Mouse (Mus musculus): ENCODE measurements at regions not wholly inside any gene's neighbourhood (a gene's known extent, or its start where the extent isn't known, plus 50 kb on each side); places are given as distances from the start of the nearest gene placed in this dataset.

DNA sequence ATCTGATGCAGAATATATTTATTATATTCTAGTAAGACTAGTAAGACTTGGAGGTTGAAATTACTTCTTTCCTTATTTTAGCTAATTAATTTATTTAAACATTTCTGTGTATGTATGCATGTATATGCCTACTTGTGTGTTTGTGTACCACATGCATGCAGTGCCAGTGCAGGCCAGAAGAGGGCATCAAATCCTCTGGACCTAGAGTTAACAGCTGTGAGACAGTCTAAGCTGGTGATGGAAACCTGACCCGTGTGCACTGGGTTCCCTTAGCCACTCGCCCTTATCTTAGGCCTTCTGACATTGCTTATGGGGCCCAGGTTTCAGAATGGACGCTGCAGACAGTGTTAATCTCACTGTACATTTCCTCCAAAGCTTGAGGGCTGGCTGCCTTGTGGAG, 302.2 kb downstream of the Lyplal1 start:
- H3K9me3 ChIP-seq (replicated peaks; ENCODE audit: control insufficient read depth, insufficient read depth, low read length, poor library complexity, severe bottlenecking), result no peaks in the 10 kb centered on the region; the same call in 1 of the 2 replicates
- TF ChIP-seq EP300 (IDR thresholded peaks at IDR 0.05; ENCODE audit: insufficient read depth, low read depth, low read length) (no peak), POLR2A (IDR thresholded peaks at IDR 0.05; ENCODE audit: insufficient read depth, low read length) (no peak), CTCF (IDR thresholded peaks at IDR 0.05; ENCODE audit: low read depth, low read length) (no peak)
- no peak overlapping the region for H3K27ac ChIP-seq (ENCODE audit: insufficient read depth, low read length)
- H3K4me3 ChIP-seq (ENCODE audit: low read depth, low read length), result no peak overlapping the region
- no peaks in the 10 kb centered on the region for H3K36me3 ChIP-seq (ENCODE audit: control insufficient read depth, insufficient read depth, low read length, poor library complexity, severe bottlenecking)
- no peaks in the 10 kb centered on the region for H3K27me3 ChIP-seq (ENCODE audit: control insufficient read depth, insufficient read depth, low read length, poor library complexity, severe bottlenecking)
- no peaks in the 10 kb centered on the region for H3K4me1 ChIP-seq (ENCODE audit: control insufficient read depth, insufficient read depth, low read length)
- H3K9ac ChIP-seq (ENCODE audit: low read depth, poor library complexity, severe bottlenecking), result no peak overlapping the region

DNA sequence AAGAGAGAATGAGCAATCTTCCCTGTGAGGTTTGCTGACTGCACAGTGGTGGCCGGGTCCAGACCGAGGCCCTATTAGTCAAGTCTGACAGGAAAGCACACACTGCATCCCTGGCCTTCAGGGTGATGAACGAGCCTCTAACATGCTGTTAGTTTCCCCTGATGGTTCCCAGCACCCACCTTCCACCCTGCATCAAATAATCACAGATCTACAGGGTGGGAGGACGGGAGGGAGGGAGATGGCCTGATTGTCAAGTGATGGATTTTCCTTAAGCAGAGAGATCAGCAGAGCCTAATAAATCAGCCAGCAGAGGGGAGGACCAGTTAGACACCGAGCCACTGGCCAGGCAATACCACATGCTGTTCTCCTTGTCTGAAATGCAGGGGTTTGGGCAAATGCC, 298.1 kb downstream of the Lyplal1 start:
- no peak for TF ChIP-seq CTCF (IDR thresholded peaks at IDR 0.05; ENCODE audit: low read depth, low read length)
- Histone ChIP-seq H3K4me3 (ENCODE audit: low read depth, low read length) (no peak overlapping the region), H3K27ac (ENCODE audit: insufficient read depth, low read length) (no peak overlapping the region), H3K36me3 (ENCODE audit: control insufficient read depth, insufficient read depth, low read length, poor library complexity, severe bottlenecking) (no peaks in the 10 kb centered on the region), H3K4me1 (ENCODE audit: control insufficient read depth, insufficient read depth, low read length) (no peaks in the 10 kb centered on the region), H3K9me3 (replicated peaks; ENCODE audit: control insufficient read depth, insufficient read depth, low read length, poor library complexity, severe bottlenecking) (no peaks in the 10 kb centered on the region), H3K27me3 (ENCODE audit: control insufficient read depth, insufficient read depth, low read length, poor library complexity, severe bottlenecking) (no peaks in the 10 kb centered on the region), H3K9ac (ENCODE audit: low read depth, poor library complexity, severe bottlenecking) (no peak overlapping the region)

DNA sequence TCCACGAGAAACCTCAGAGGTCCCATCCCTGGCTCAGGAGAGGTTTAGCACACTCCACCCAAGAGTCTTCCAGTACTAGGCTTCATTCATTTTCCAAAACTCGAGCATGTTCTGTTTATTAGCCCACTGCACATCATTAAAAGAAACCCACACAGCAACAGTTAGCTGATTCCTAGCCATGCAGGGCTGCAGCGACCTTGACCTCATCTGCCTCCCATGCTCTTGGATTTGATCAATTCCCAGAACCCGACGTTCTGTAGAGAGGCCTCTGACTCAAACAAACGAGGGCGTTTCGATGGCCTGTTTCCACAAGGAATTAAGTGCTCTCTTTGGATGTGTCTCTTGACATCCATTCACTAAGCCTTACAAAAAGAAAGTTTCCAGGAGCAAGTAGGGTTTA, 294.9 kb downstream of the Lyplal1 start:
- TF ChIP-seq EP300 (IDR thresholded peaks at IDR 0.05; ENCODE audit: insufficient read depth, low read depth, low read length) (no peak), CTCF (IDR thresholded peaks at IDR 0.05; ENCODE audit: low read depth, low read length) (no peak), POLR2A (IDR thresholded peaks at IDR 0.05; ENCODE audit: insufficient read depth, low read length) (no peak)
- H3K4me3 ChIP-seq (ENCODE audit: low read depth, low read length), result no peak overlapping the region
- H3K36me3 ChIP-seq (ENCODE audit: control insufficient read depth, insufficient read depth, low read length, poor library complexity, severe bottlenecking), result no peaks in the 10 kb centered on the region
- H3K27ac ChIP-seq (ENCODE audit: insufficient read depth, low read length), result no peak overlapping the region
- H3K4me1 ChIP-seq (ENCODE audit: control insufficient read depth, insufficient read depth, low read length), result no peaks in the 10 kb centered on the region
- H3K27me3 ChIP-seq (ENCODE audit: control insufficient read depth, insufficient read depth, low read length, poor library complexity, severe bottlenecking), result no peaks in the 10 kb centered on the region
- H3K9ac ChIP-seq (ENCODE audit: low read depth, poor library complexity, severe bottlenecking), result no peak overlapping the region
- H3K9me3 ChIP-seq (replicated peaks; ENCODE audit: control insufficient read depth, insufficient read depth, low read length, poor library complexity, severe bottlenecking), result no peaks in the 10 kb centered on the region

DNA sequence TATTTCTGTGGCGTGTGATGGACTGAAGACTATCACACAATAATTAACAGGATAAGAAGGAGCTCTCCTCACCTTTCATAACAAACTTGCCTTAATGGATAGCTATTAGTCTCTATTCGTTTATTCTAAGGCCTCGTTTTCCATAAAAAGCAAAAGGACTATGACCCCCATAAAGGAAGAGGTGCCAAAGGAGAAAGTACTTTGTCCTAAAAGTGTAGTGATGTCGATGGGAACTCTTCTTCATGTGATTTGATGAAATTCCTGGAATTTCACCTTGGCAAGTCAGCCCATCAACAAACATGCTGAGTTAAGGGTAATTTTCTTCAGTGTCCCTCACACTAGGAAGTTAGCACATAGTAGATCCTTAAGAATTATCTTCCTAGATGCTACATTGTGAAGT, 293.9 kb downstream of the Lyplal1 start:
- H3K9ac ChIP-seq (ENCODE audit: low read depth, poor library complexity, severe bottlenecking), result no peak overlapping the region
- H3K27ac ChIP-seq (ENCODE audit: insufficient read depth, low read length), result no peak overlapping the region
- no peaks in the 10 kb centered on the region for H3K27me3 ChIP-seq (ENCODE audit: control insufficient read depth, insufficient read depth, low read length, poor library complexity, severe bottlenecking)
- H3K36me3 ChIP-seq (ENCODE audit: control insufficient read depth, insufficient read depth, low read length, poor library complexity, severe bottlenecking), result no peaks in the 10 kb centered on the region
- no peaks in the 10 kb centered on the region for H3K4me1 ChIP-seq (ENCODE audit: control insufficient read depth, insufficient read depth, low read length)
- H3K9me3 ChIP-seq (replicated peaks; ENCODE audit: control insufficient read depth, insufficient read depth, low read length, poor library complexity, severe bottlenecking), result no peaks in the 10 kb centered on the region
- TF ChIP-seq EP300 (IDR thresholded peaks at IDR 0.05; ENCODE audit: insufficient read depth, low read depth, low read length) (no peak), CTCF (IDR thresholded peaks at IDR 0.05; ENCODE audit: low read depth, low read length) (no peak)
- H3K4me3 ChIP-seq (ENCODE audit: low read depth, low read length), result no peak overlapping the region

DNA sequence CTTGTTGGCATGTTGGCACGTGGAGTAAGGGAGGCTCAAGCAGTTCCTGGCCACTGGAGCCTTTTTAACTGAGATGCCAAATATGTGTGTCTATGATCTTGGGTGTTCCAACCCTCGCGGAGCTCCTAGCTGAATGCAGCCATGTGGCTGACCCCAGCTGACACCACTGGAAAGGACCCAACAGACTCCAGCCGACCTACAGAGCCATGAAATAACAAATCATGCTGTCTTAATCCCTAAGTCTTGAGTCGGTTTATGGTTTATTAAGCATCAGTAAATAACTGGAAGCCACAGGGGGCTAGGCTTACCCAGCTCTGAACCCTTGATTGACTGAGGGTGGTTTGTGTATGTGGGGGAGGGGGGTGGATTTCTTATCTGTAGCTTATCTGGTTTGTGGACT, 293.2 kb downstream of the Lyplal1 start:
- Histone ChIP-seq H3K9ac (ENCODE audit: low read depth, poor library complexity, severe bottlenecking) (no peak overlapping the region), H3K36me3 (ENCODE audit: control insufficient read depth, insufficient read depth, low read length, poor library complexity, severe bottlenecking) (no peaks in the 10 kb centered on the region), H3K27ac (ENCODE audit: insufficient read depth, low read length) (no peak overlapping the region), H3K4me3 (ENCODE audit: low read depth, low read length) (no peak overlapping the region), H3K27me3 (ENCODE audit: control insufficient read depth, insufficient read depth, low read length, poor library complexity, severe bottlenecking) (no peaks in the 10 kb centered on the region), H3K9me3 (replicated peaks; ENCODE audit: control insufficient read depth, insufficient read depth, low read length, poor library complexity, severe bottlenecking) (no peaks in the 10 kb centered on the region), H3K4me1 (ENCODE audit: control insufficient read depth, insufficient read depth, low read length) (no peaks in the 10 kb centered on the region)
- TF ChIP-seq POLR2A (IDR thresholded peaks at IDR 0.05; ENCODE audit: insufficient read depth, low read length) (no peak), EP300 (IDR thresholded peaks at IDR 0.05; ENCODE audit: insufficient read depth, low read depth, low read length) (no peak), CTCF (IDR thresholded peaks at IDR 0.05; ENCODE audit: low read depth, low read length) (no peak)

DNA sequence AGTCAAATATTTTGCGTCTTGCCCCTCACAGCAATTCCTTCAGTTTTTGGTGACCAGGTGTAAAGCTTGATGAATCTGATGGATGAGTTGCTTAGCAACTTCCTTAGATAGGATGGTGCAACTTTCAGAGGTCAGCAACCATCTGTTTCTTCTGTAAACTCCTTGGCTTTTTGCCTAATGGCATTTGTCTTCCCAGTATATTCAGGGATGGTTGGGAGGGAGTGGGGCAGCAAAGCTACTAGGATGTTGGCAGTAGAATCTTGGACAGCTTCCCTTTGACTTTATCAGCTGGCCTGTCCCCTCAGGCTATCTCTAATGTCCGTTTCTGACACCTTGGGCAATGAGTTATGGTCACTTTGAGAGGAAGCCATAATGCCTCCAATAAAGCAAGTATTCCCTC, 289.1 kb downstream of the Lyplal1 start:
- H3K4me1 ChIP-seq (ENCODE audit: control insufficient read depth, insufficient read depth, low read length), result no peaks in the 10 kb centered on the region
- no peak overlapping the region for H3K9ac ChIP-seq (ENCODE audit: low read depth, poor library complexity, severe bottlenecking)
- no peaks in the 10 kb centered on the region; the same call in 1 of the 2 replicates for H3K9me3 ChIP-seq (replicated peaks; ENCODE audit: control insufficient read depth, insufficient read depth, low read length, poor library complexity, severe bottlenecking)
- TF ChIP-seq EP300 (IDR thresholded peaks at IDR 0.05; ENCODE audit: insufficient read depth, low read depth, low read length), result no peak
- no peak for TF ChIP-seq CTCF (IDR thresholded peaks at IDR 0.05; ENCODE audit: low read depth, low read length)
- TF ChIP-seq POLR2A (IDR thresholded peaks at IDR 0.05; ENCODE audit: insufficient read depth, low read length), result no peak
- no peak overlapping the region for H3K4me3 ChIP-seq (ENCODE audit: low read depth, low read length)
- H3K27ac ChIP-seq (ENCODE audit: insufficient read depth, low read length), result no peak overlapping the region
- no peaks in the 10 kb centered on the region for H3K36me3 ChIP-seq (ENCODE audit: control insufficient read depth, insufficient read depth, low read length, poor library complexity, severe bottlenecking)
- H3K27me3 ChIP-seq (ENCODE audit: control insufficient read depth, insufficient read depth, low read length, poor library complexity, severe bottlenecking), result no peaks in the 10 kb centered on the region

All from ES-Bruce4 (cell line).